Mouse (Mus musculus): Measurements from ENCODE around the gene Pid1. TPM values are rescaled to one million over a fixed set of nuclear protein-coding genes. Genes with fewer than 3 reads are reported as not detected.

Pid1 gene
- polyA plus RNA-seq, 1 experiment from 2014 or later: 126 TPM

- Histone ChIP-seq H3K4me3 (no peak overlapping the region), H3K9me3 (replicated peaks) (no peaks in the 10 kb centered on the region), H3K9ac (no peak overlapping the region), H3K27me3 (no peaks in the 10 kb centered on the region), H3K4me1 (0 out of 2 replicates have a peak, but pooled peaks cover 2% of the 10 kb centered on the region), H3K4me2 (replicated peaks) (no peak overlapping the region), H3K27ac (no peak overlapping the region), H3K36me3 (peaks cover 4% of the 10 kb centered on the region; the same call in 1 of the 2 replicates)
- 50% methylated on average over 1 of the region's 1 CpGs for WGBS
- no peak for ATAC-seq (ENCODE audit: low FRiP score)
These were observed 287.0 kb downstream of the Pid1 start for GRCm38 (mm10) chr1:84077023-84077422.

GRCm38 (mm10) chr1:84056884-84057630, 306.9 kb downstream of the Pid1 start:
- Histone ChIP-seq H3K4me2 (replicated peaks) (no peak overlapping the region), H3K36me3 (no peaks in the 10 kb centered on the region), H3K4me1 (peaks cover 14% of the 10 kb centered on the region), H3K27me3 (no peaks in the 10 kb centered on the region), H3K27ac (no peak overlapping the region; the same call in 1 of the 2 replicates), H3K9ac (no peak overlapping the region), H3K9me3 (replicated peaks) (no peaks in the 10 kb centered on the region), H3K4me3 (no peak overlapping the region)
- WGBS: 70% methylated on average over 5 of the region's 5 CpGs
- no peak for ATAC-seq (ENCODE audit: low FRiP score)

- no peak overlapping the region for H3K4me2 ChIP-seq (replicated peaks)
- no peaks in the 10 kb centered on the region for H3K36me3 ChIP-seq
- 63% methylated on average over 1 of the region's 1 CpGs for WGBS
- H3K27me3 ChIP-seq: no peaks in the 10 kb centered on the region
- H3K27ac ChIP-seq: no peak overlapping the region; the same call in 1 of the 2 replicates
- peaks cover 14% of the 10 kb centered on the region for H3K4me1 ChIP-seq
- no peak overlapping the region for H3K9ac ChIP-seq
- H3K9me3 ChIP-seq (replicated peaks): no peaks in the 10 kb centered on the region
- no peak overlapping the region for H3K4me3 ChIP-seq
- ATAC-seq (ENCODE audit: low FRiP score): no peak
These were observed 307.7 kb downstream of the Pid1 start for GRCm38 (mm10) chr1:84056306-84056705.

- Histone ChIP-seq H3K27me3 (no peaks in the 10 kb centered on the region), H3K9me3 (replicated peaks) (no peaks in the 10 kb centered on the region), H3K36me3 (no peaks in the 10 kb centered on the region), H3K4me2 (replicated peaks) (no peak overlapping the region), H3K9ac (no peak overlapping the region), H3K27ac (no peak overlapping the region), H3K4me1 (no peaks in the 10 kb centered on the region), H3K4me3 (no peak overlapping the region)
- 95% methylated on average over 1 of the region's 1 CpGs for WGBS
- ATAC-seq (ENCODE audit: low FRiP score): no peak
These were observed 338.2 kb downstream of the Pid1 start for GRCm38 (mm10) chr1:84025746-84026145.

- no peaks in the 10 kb centered on the region for H3K9me3 ChIP-seq (replicated peaks)
- no peaks in the 10 kb centered on the region for H3K36me3 ChIP-seq
- no peak for ATAC-seq (ENCODE audit: low FRiP score)
These were observed 351.1 kb downstream of the Pid1 start for GRCm38 (mm10) chr1:84012871-84013375.

GRCm38 (mm10) chr1:84002630-84003029, 361.4 kb downstream of the Pid1 start:
- no peak overlapping the region for H3K4me2 ChIP-seq (replicated peaks)
- no peaks in the 10 kb centered on the region for H3K36me3 ChIP-seq
- H3K27me3 ChIP-seq: no peaks in the 10 kb centered on the region
- WGBS: 89% methylated on average over 4 of the region's 4 CpGs
- no peaks in the 10 kb centered on the region for H3K9me3 ChIP-seq (replicated peaks)
- H3K9ac ChIP-seq: no peak overlapping the region
- no peak overlapping the region for H3K4me3 ChIP-seq
- no peaks in the 10 kb centered on the region for H3K4me1 ChIP-seq
- no peak for ATAC-seq (ENCODE audit: low FRiP score)
- H3K27ac ChIP-seq: no peak overlapping the region

More at GRCm38 (mm10) chr1:84012871-84013375, 351.1 kb downstream of the Pid1 start:
- Histone ChIP-seq H3K27ac (no peak overlapping the region), H3K4me2 (replicated peaks) (no peak overlapping the region), H3K4me1 (no peaks in the 10 kb centered on the region), H3K9ac (no peak overlapping the region), H3K4me3 (no peak overlapping the region), H3K27me3 (no peaks in the 10 kb centered on the region)
- WGBS: 72% methylated on average over 4 of the region's 4 CpGs

Small RNA genes within 50 kb of the gene (microRNA-seq; reads per million reads assigned to microRNA genes)
- gene Mir6353: not detected
